Mouse (Mus musculus) layer of hippocampus, postnatal 10 days (tissue): Measurements from ENCODE around the gene C1qtnf2. TPM values are rescaled to one million over a fixed set of nuclear protein-coding genes. Genes with fewer than 3 reads are reported as not detected.

Experiments
- DNase-seq, 2 experiments: peaks; one replicate each; pipeline ENCODE4 v3.0.0; 2021; ENCODE audit warnings: low spot score in 2 of 2
- long read RNA-seq: library from polyadenylated mRNA; stranded (forward); transcript quantifications from one replicate; pipeline ENCODE4 v2.0.0, GENCODE M21; 2023
- total RNA-seq, 2 experiments: library from RNA; stranded (reverse); gene quantifications; 2 replicates each; pipeline ENCODE4 v1.2.3; 2021

The C1qtnf2 gene
- 1 to 10 TPM; 6.8 to 7.4 TPM for total RNA-seq
- long read RNA-seq, transcript C1qtnf2-201 (4 exons, 1,211 nt) = major isoform, 11 of 14 reads
- long read RNA-seq, partial matches to known transcripts = 1 of 14 reads
- long read RNA-seq, other reads (novel, unspliced or antisense) = 2 of 14 reads

DNA sequence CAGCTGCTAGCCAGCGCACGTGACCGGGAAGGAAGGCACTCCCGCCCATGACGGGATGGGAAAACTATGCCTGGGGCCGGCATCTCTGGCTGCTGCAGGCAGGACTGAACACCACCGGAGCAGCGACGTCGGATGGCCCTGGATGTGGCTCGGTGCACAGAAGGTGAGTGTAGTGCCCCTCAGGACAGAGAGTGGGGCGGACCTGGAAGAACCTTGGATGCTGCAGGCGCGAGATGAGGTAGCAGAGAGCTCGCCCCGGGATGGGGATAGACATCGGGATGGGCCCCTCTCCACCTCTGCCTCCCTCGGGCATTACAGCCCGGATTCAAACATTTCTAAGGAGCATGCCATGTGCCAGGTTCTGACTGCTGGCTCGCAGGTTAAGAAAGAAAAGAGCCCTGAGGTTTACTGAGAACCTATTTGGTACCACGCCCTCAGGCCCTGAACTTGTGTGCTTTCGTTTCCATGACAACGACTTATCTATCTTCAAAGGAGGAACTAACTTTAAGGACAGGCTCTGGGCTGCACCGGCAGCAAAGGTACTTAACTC lies at the start of gene C1qtnf2:
TSS of gene C1qtnf2 (plus strand) at position 52 of the 550 bp plus-strand sequence.
- peak in 1 of 2 experiments; percentile 15 for DNase-seq

- DNase-seq = no peak
Observed at GRCm38 (mm10) chr11:43424386-43424785, 49.7 kb upstream of the C1qtnf2 start.

DNA sequence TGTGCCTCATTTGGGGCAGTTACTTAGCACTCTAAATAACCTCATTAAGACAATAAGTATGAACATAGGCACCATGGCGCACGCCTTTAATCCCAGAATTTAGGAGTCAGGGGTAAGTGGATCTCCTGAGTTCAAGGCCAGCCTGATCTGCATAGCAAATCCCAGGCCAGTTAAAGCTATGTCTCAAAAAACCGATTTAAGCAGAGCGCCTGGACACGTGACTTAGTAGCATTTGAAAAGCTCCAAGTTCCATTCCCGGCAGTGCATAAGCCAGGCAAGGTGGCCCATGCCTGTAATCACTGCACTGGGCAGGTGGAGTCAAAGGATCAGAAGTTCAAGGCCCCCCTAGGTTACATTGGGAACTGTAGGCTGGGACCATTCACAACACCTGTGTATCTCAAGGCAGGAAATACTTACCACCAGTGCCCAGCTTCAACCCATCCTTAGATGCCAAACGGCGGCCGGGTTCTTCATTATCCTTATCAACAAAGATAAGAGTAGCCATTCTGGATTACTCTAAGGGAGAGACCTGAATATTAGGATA lies 48.8 kb upstream of the C1qtnf2 start:
- no peak for DNase-seq

DNA sequence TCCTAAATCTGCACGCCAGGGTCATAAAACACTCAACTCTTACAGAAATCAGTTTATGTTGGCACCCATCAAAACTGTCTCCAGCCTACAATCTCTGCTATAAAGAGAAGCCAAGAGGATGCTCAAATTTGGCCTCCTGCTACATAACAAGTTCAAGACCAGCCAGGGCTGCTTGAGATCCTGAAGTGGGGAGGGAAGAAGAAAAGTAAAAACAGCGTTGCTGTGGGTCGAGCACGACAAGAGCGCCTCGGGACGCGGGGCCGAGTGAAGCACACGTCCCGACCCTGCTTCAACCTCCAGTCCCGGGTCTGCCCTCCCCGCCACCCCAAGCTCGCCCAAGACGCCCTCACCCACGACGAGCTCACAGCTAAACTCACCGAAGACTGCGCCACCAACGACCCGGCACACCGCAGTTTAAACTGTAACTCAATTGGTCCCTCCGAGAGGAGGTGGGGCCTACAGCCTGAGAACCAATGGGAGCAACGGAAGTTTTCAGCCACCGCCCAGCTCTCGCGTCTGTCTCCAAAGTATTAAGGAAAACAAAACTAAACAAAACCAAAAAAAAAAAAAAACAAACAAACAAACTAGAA lies 48.2 kb upstream of the C1qtnf2 start, which contains the start of gene Pttg1:
TSS of gene Pttg1 (minus strand) at position 428 of the 590 bp plus-strand sequence.
- DNase-seq = peak; percentile 61 to 74

DNA sequence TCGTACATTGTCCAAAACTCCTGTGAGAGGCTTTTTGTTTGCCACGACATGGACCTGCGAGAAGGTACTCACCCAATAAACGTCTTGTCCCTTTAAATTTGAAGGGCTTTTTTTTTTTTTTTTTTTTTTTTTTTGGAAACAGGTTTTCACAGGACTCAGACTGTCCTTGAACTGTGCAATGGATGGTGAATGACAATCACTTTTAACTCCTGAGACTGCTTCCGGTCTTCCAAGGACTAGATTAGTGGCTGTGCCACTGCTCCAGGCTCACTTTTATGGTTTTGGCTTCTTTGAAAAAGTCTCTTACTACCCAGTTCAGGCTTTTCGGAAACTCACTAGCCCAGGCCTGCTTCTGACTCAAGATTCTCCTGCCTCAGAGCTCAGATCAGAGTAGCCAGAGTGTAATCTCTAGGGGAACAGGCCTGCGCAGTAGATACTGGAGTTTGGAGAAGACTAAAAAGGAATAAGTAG lies 47.6 kb upstream of the C1qtnf2 start:
- DNase-seq = no peak

DNA sequence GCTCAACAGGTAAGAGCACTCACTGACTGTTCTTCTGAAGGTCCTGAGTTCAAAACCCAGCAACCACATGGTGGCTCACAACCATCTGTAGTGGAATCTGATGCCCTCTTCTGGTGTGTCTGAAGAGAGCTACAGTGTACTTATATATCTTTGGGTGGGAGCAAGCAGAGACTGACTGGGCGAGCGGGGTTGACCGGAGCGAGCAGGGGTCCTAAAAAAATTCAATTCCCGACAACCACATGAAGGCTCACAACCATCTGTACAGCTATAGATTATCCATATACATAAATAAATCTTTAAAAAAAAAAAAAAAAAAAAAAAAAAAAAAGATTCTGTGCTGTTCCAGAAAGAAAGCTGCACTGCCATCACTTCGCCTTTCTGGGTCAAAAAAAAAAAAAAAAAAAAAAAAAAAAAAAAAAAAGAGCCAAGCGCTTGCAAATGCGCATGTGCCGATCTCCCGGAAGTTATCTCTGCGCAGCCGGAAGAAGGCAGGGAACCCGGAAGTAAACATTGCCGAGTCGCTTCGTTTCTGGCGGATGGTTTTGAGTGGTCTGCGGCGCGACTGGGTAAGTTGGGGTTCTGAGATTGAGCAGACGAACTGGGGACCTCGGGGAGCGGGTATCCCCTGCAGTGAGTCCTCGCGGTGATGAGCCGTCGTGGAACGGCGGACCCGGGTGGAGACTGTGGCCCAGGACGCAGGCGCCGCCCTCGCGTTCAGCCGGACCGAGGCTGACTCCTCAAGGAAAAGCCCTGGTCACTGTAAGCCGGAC lies 40.6 kb upstream of the C1qtnf2 start, which contains the start of gene Slu7:
TSS of gene Slu7 (plus strand) at position 491 of the 770 bp plus-strand sequence.
- peak; percentile 48 to 74 for DNase-seq

DNA sequence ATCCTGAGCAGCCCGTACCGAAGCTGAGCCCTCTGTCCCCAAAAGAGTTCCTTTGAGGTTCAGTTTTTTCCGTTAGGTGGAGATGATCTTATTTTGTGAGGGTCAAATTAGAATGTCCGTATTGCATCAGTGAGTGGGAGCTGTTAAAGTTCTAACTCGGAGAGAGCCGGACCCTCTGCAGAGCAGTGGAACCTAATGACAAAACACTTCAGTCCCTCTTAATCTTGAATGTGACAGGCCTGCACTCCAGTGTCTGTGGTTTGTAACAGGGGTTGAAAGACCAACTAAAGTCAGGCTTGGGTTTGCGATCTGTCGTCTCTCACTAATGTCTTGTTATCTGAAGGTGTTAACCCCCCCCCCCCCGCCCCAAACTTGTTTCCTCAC lies 40.1 kb upstream of the C1qtnf2 start:
- no peak for DNase-seq

DNA sequence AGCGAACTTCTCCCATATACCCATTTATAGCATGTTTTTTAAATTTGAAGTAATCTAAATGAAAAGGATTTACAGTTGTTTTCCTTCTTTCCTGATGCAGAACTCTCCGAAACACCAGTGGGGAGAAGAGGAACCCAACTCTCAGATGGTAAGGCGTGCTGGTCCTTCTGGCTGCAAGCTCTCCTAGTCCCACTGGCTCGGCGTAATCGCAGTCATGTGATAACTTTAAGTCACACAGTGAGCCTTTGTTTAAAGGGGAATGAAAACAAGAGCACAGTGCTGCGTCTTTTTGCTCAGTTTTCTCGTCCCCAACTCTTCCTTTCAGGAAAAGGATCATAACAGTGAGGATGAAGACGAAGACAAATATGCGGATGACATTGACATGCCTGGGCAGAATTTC lies 33.0 kb upstream of the C1qtnf2 start:
- DNase-seq = no peak

- DNase-seq = no peak
Observed at GRCm38 (mm10) chr11:43443183-43443582, 30.9 kb upstream of the C1qtnf2 start.

DNA sequence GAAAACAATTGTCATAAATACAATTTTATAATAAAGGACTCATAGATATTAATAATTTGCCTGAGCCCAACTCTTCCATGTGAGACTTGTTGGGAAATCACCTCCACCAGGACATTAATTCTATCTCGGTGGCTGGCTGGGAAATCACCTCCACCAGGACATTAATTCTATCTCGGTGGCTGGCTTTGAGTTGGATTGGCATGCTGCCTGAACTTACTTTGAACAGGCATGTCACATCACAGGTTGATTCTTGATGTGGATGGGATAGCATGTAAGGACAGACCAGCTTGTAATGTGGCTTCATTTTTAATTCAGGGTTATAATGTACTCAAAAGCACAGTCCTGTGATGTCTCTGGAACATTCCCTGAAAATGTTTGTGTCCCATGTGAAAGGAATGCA lies 24.2 kb upstream of the C1qtnf2 start:
- DNase-seq = no peak

DNA sequence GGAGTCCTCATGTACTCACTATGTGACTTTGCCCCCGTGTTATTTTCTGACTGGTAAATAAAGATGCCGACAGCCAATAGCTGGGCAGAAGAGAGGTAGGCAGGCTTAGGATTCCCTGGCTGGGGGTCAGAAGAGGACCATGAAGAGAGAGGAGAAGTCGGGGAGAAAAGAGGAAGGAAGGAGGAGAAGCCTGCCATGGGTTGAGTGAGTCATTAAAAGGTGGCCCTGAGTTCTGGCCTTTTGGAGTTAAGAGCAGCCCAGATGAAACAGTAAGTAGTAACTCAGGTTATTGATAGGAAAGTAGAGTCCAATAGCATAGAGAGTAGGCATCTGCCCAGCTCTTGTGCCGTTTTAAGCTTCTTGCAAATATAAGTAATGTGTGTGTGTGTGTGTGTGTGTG lies 22.8 kb upstream of the C1qtnf2 start:
- no peak for DNase-seq

DNA sequence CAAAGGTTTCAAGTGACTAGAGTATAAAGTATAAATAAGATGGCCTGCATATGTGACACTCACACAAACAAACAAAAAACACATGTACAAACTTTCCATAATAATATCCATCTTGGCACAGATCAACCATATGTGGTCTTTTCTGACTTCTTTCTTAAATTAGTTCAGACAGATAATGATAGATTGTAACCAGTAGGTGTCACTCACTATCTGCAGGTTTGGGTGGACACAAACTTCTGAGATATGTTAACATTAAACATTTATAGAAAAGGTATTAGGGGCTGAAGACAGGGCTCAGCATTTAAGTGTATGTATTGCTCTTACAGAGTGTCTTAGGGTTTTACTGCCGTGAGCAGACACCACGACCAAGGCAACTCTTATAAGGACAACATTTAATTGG lies 21.8 kb upstream of the C1qtnf2 start:
- DNase-seq = no peak

DNA sequence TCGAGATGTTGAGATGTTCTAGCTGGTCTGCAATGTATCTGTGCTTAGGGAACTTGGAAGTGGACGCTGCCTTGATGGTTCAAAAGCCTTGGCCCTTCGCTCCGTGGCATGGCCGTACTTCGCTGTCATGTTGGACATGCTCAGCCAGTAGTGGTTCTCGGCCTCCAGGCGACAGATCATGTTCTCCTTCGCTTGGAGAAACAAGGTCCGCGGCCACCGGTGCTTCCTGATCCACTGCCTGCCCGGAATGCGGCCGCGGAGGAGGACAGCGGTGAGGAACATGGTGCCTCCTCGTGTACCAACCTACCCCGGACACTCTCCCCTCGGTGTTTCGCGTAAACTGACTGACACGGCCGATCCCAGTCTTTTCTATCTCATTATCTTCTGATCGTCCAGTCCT lies 10.9 kb upstream of the C1qtnf2 start:
- DNase-seq = peak in 1 of 2 experiments; percentile 0

- DNase-seq = peak in 1 of 2 experiments; percentile 3
Observed at GRCm38 (mm10) chr11:43470118-43470517, 4.0 kb upstream of the C1qtnf2 start.

- peak in 1 of 2 experiments; percentile 6 for DNase-seq
Observed at GRCm38 (mm10) chr11:43470881-43471820, 2.9 kb upstream of the C1qtnf2 start.

DNA sequence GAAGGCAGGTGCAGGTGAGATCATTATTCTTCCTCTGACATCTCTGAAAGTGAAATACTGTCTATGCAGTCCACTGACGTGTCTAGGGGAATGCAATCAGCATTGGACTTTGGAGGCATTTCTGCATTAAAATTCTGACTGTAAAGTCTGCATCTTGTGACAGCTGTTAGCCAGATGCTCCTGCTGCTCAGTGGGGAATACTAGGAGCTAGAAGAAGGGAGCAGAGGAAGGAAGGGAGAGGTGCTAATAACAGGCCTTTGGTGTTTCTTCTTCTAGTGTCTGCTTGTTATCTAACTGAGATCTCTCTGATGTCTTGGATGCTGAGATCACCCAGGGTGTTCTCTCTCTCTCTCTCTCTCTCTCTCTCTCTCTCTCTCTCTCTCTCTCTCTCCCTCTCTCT lies 961 bp upstream of the C1qtnf2 start:
- peak in 1 of 2 experiments; percentile 7 for DNase-seq

GRCm38 (mm10) chr11:43473635-43474224 lies 346 bp upstream of the C1qtnf2 start:
- peak in 1 of 2 experiments; percentile 23 for DNase-seq

DNA sequence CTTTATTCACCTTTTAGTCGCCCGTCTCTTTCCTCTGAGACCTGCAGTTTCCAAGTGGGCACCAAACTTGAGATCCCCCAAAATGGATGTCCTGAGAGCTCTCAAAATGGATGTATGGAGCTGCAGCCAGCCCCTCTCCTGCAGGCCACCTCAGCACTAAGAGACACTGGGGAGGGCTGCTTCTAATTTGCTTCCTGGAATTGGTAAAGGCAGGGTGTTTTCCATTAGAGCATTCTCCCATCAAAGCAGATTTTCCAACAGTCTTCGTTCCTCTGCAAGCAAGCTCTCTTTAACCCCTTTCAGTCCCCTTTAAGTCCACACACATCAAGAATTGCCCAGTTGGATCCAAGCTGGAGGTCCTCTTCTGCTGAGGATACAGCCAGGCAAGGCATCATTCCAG lies 5.3 kb downstream of the C1qtnf2 start:
- no peak for DNase-seq

GRCm38 (mm10) chr11:43480561-43480960 lies 6.5 kb downstream of the C1qtnf2 start:
- DNase-seq = peak in 1 of 2 experiments; percentile 3
